Mouse (Mus musculus): ENCODE data around the gene Col19a1. TPM values are rescaled to one million over a fixed set of nuclear protein-coding genes. Genes with fewer than 3 reads are reported as not detected.

Col19a1 gene
- total RNA-seq, 1 experiment, result not detected

- H3K36me3 ChIP-seq (ENCODE audit: control insufficient read depth, insufficient read depth, low read length, poor library complexity, severe bottlenecking), result no peaks in the 10 kb centered on the region
- no peaks in the 10 kb centered on the region for H3K9me3 ChIP-seq (ENCODE audit: control insufficient read depth, insufficient read depth, low read depth, low read length)
- H3K27ac ChIP-seq (ENCODE audit: insufficient read depth, low read depth, low read length, poor library complexity, severe bottlenecking), result no peak overlapping the region
- no peak overlapping the region for H3K4me3 ChIP-seq (ENCODE audit: insufficient read depth in 1 of 2, low read depth in 1 of 2, low read length in 2 of 2, poor library complexity in 1 of 2, severe bottlenecking in 1 of 2)
- H3K9ac ChIP-seq (ENCODE audit: insufficient read depth, low read depth, low read length, poor library complexity, severe bottlenecking), result no peak overlapping the region
- no peak for DNase-seq (ENCODE audit: low read depth, low spot score)
- TF ChIP-seq ZC3H11A (IDR thresholded peaks at IDR 0.05; ENCODE audit: borderline replicate concordance, low read depth, low read length), result no peak
- no peaks in the 10 kb centered on the region for H3K4me1 ChIP-seq (ENCODE audit: control insufficient read depth in 2 of 2, insufficient read depth in 2 of 2, low read length in 2 of 2, poor library complexity in 1 of 2)
- in situ Hi-C loops (cut with MboI; ENCODE audit: low sequenced_read_pairs in 2 of 2, unreplicated experiment in 2 of 2), result no loop called here
Observed at GRCm38 (mm10) chr1:24572602-24573001, 14.7 kb downstream of the Col19a1 start.

GRCm38 (mm10) chr1:24564113-24564512 is 23.2 kb downstream of the Col19a1 start:
- no peaks in the 10 kb centered on the region for H3K9me3 ChIP-seq (ENCODE audit: control insufficient read depth, insufficient read depth, low read depth, low read length)
- no peak for TF ChIP-seq CHD2 (IDR thresholded peaks at IDR 0.05; ENCODE audit: low read depth, low read length)
- no peak for TF ChIP-seq HCFC1 (IDR thresholded peaks at IDR 0.05; ENCODE audit: borderline replicate concordance, insufficient read depth, low read length)
- no peak for TF ChIP-seq MAFK (IDR thresholded peaks at IDR 0.05; ENCODE audit: insufficient read depth, low read depth, low read length)
- no peak for TF ChIP-seq ZNF384 (IDR thresholded peaks at IDR 0.05; ENCODE audit: low read depth, low read length)
- no peak for TF ChIP-seq ZC3H11A (IDR thresholded peaks at IDR 0.05; ENCODE audit: borderline replicate concordance, low read depth, low read length)
- H3K4me3 ChIP-seq (ENCODE audit: insufficient read depth in 1 of 2, low read depth in 1 of 2, low read length in 2 of 2, poor library complexity in 1 of 2, severe bottlenecking in 1 of 2), result no peak overlapping the region
- H3K4me1 ChIP-seq (ENCODE audit: control insufficient read depth in 2 of 2, insufficient read depth in 2 of 2, low read length in 2 of 2, poor library complexity in 1 of 2), result no peaks in the 10 kb centered on the region
- in situ Hi-C loops (cut with MboI; ENCODE audit: low sequenced_read_pairs in 2 of 2, unreplicated experiment in 2 of 2), result no loop called here
- no peak overlapping the region for H3K27ac ChIP-seq (ENCODE audit: insufficient read depth, low read depth, low read length, poor library complexity, severe bottlenecking)
- no peaks in the 10 kb centered on the region for H3K36me3 ChIP-seq (ENCODE audit: control insufficient read depth, insufficient read depth, low read length, poor library complexity, severe bottlenecking)
- H3K9ac ChIP-seq (ENCODE audit: insufficient read depth, low read depth, low read length, poor library complexity, severe bottlenecking), result no peak overlapping the region
- DNase-seq (ENCODE audit: low read depth, low spot score), result no peak

GRCm38 (mm10) chr1:24558005-24558404 is 29.3 kb downstream of the Col19a1 start:
- in situ Hi-C loops (cut with MboI; ENCODE audit: low sequenced_read_pairs in 2 of 2, unreplicated experiment in 2 of 2), result no loop called here
- H3K36me3 ChIP-seq (ENCODE audit: control insufficient read depth, insufficient read depth, low read length, poor library complexity, severe bottlenecking), result no peaks in the 10 kb centered on the region
- H3K9ac ChIP-seq (ENCODE audit: insufficient read depth, low read depth, low read length, poor library complexity, severe bottlenecking), result no peak overlapping the region
- no peak for DNase-seq (ENCODE audit: low read depth, low spot score)
- no peak for TF ChIP-seq HCFC1 (IDR thresholded peaks at IDR 0.05; ENCODE audit: borderline replicate concordance, insufficient read depth, low read length)
- no peak for TF ChIP-seq CHD2 (IDR thresholded peaks at IDR 0.05; ENCODE audit: low read depth, low read length)
- no peak for TF ChIP-seq MAFK (IDR thresholded peaks at IDR 0.05; ENCODE audit: insufficient read depth, low read depth, low read length)
- TF ChIP-seq ZNF384 (IDR thresholded peaks at IDR 0.05; ENCODE audit: low read depth, low read length), result no peak
- no peak for TF ChIP-seq ZC3H11A (IDR thresholded peaks at IDR 0.05; ENCODE audit: borderline replicate concordance, low read depth, low read length)
- H3K27ac ChIP-seq (ENCODE audit: insufficient read depth, low read depth, low read length, poor library complexity, severe bottlenecking), result no peak overlapping the region
- no peaks in the 10 kb centered on the region for H3K4me1 ChIP-seq (ENCODE audit: control insufficient read depth in 2 of 2, insufficient read depth in 2 of 2, low read length in 2 of 2, poor library complexity in 1 of 2)
- no peaks in the 10 kb centered on the region for H3K9me3 ChIP-seq (ENCODE audit: control insufficient read depth, insufficient read depth, low read depth, low read length)
- H3K4me3 ChIP-seq (ENCODE audit: insufficient read depth in 1 of 2, low read depth in 1 of 2, low read length in 2 of 2, poor library complexity in 1 of 2, severe bottlenecking in 1 of 2), result no peak overlapping the region

- no peak overlapping the region for H3K9ac ChIP-seq (ENCODE audit: insufficient read depth, low read depth, low read length, poor library complexity, severe bottlenecking)
- no peak overlapping the region for H3K27ac ChIP-seq (ENCODE audit: insufficient read depth, low read depth, low read length, poor library complexity, severe bottlenecking)
- in situ Hi-C loops (cut with MboI; ENCODE audit: low sequenced_read_pairs in 2 of 2, unreplicated experiment in 2 of 2), result no loop called here
- no peak for TF ChIP-seq HCFC1 (IDR thresholded peaks at IDR 0.05; ENCODE audit: borderline replicate concordance, insufficient read depth, low read length)
- no peak for TF ChIP-seq ZC3H11A (IDR thresholded peaks at IDR 0.05; ENCODE audit: borderline replicate concordance, low read depth, low read length)
- TF ChIP-seq CHD2 (IDR thresholded peaks at IDR 0.05; ENCODE audit: low read depth, low read length), result no peak
- no peak for TF ChIP-seq ZNF384 (IDR thresholded peaks at IDR 0.05; ENCODE audit: low read depth, low read length)
- TF ChIP-seq MAFK (IDR thresholded peaks at IDR 0.05; ENCODE audit: insufficient read depth, low read depth, low read length), result no peak
- no peak overlapping the region for H3K4me3 ChIP-seq (ENCODE audit: insufficient read depth in 1 of 2, low read depth in 1 of 2, low read length in 2 of 2, poor library complexity in 1 of 2, severe bottlenecking in 1 of 2)
- no peak for DNase-seq (ENCODE audit: low read depth, low spot score)
- H3K36me3 ChIP-seq (ENCODE audit: control insufficient read depth, insufficient read depth, low read length, poor library complexity, severe bottlenecking), result no peaks in the 10 kb centered on the region
- no peaks in the 10 kb centered on the region for H3K4me1 ChIP-seq (ENCODE audit: control insufficient read depth in 2 of 2, insufficient read depth in 2 of 2, low read length in 2 of 2, poor library complexity in 1 of 2)
- no peaks in the 10 kb centered on the region for H3K9me3 ChIP-seq (ENCODE audit: control insufficient read depth, insufficient read depth, low read depth, low read length)
Observed at GRCm38 (mm10) chr1:24553462-24553861, 33.8 kb downstream of the Col19a1 start.

- Histone ChIP-seq H3K4me3 (ENCODE audit: insufficient read depth in 1 of 2, low read depth in 1 of 2, low read length in 2 of 2, poor library complexity in 1 of 2, severe bottlenecking in 1 of 2) (no peak overlapping the region), H3K36me3 (ENCODE audit: control insufficient read depth, insufficient read depth, low read length, poor library complexity, severe bottlenecking) (no peaks in the 10 kb centered on the region), H3K9ac (ENCODE audit: insufficient read depth, low read depth, low read length, poor library complexity, severe bottlenecking) (no peak overlapping the region), H3K4me1 (ENCODE audit: control insufficient read depth in 2 of 2, insufficient read depth in 2 of 2, low read length in 2 of 2, poor library complexity in 1 of 2) (no peaks in the 10 kb centered on the region), H3K9me3 (ENCODE audit: control insufficient read depth, insufficient read depth, low read depth, low read length) (no peaks in the 10 kb centered on the region), H3K27ac (ENCODE audit: insufficient read depth, low read depth, low read length, poor library complexity, severe bottlenecking) (no peak overlapping the region)
- DNase-seq (ENCODE audit: low read depth, low spot score), result no peak
- TF ChIP-seq HCFC1 (IDR thresholded peaks at IDR 0.05; ENCODE audit: borderline replicate concordance, insufficient read depth, low read length), result no peak
- TF ChIP-seq ZC3H11A (IDR thresholded peaks at IDR 0.05; ENCODE audit: borderline replicate concordance, low read depth, low read length), result no peak
- no peak for TF ChIP-seq CHD2 (IDR thresholded peaks at IDR 0.05; ENCODE audit: low read depth, low read length)
- no peak for TF ChIP-seq ZNF384 (IDR thresholded peaks at IDR 0.05; ENCODE audit: low read depth, low read length)
- no peak for TF ChIP-seq MAFK (IDR thresholded peaks at IDR 0.05; ENCODE audit: insufficient read depth, low read depth, low read length)
- in situ Hi-C loops (cut with MboI; ENCODE audit: low sequenced_read_pairs in 2 of 2, unreplicated experiment in 2 of 2), result no loop called here
Observed at GRCm38 (mm10) chr1:24550560-24551280, 36.6 kb downstream of the Col19a1 start.

Data from ES-E14 (cell line).